Mouse (Mus musculus) small intestine, adult 2 months (tissue): ENCODE results near the gene Cyp8b1.

Experiments
- CTCF ChIP-seq: fragments of 200-500 bp; IDR thresholded peaks from 2 replicates; pipeline ENCODE4 v1.5.1; 2012; ENCODE audit warnings: low read depth, mild to moderate bottlenecking, control low read depth, inconsistent platforms, low read length, moderate library complexity, mixed read lengths; ENCODE audit not compliant: insufficient replicate concordance, insufficient read length; ENCODE audit errors: extremely low read depth
- POLR2A ChIP-seq: fragments of 200-500 bp; IDR thresholded peaks from 2 replicates; pipeline ENCODE4 v1.6.1; 2012; ENCODE audit warnings: low read depth, mild to moderate bottlenecking, control low read depth, inconsistent platforms, low read length, moderate library complexity

GRCm38 (mm10) chr9:121937451-121937864 is 21.4 kb upstream of the Cyp8b1 start:
- no peak for TF ChIP-seq POLR2A
- TF ChIP-seq CTCF: no peak
